Mouse (Mus musculus): ENCODE results near the gene H2-Q1. TPM values are rescaled to one million over a fixed set of nuclear protein-coding genes. Genes with fewer than 3 reads are reported as not detected.
"Not testable (repeated sequence)": the region's sequence is repeated elsewhere in the genome, so short reads cannot be mapped to it uniquely, and the experiment has no call there.

H2-Q1 gene
- not detected in 2 replicates for total RNA-seq (2014; fragmentation: Nextera tagmentation)
- total RNA-seq (2017): not detected in 2 replicates

GRCm38 (mm10) chr17:35320327-35321081 is at the start of gene H2-Q1:
Gene H2-Q1, plus strand, starts transcription at chr17:35320405.
- ATAC-seq (replicated peaks; ENCODE audit: poor library complexity, severe bottlenecking): no peak

- ATAC-seq (replicated peaks; ENCODE audit: poor library complexity, severe bottlenecking): no peak
These were observed 48.0 kb upstream of the H2-Q1 start for GRCm38 (mm10) chr17:35272249-35272648.

GRCm38 (mm10) chr17:35274770-35275169 is 45.4 kb upstream of the H2-Q1 start:
- peak; percentile 81 for ATAC-seq (replicated peaks; ENCODE audit: poor library complexity, severe bottlenecking)

GRCm38 (mm10) chr17:35276304-35276864 is 43.8 kb upstream of the H2-Q1 start:
- ATAC-seq (replicated peaks; ENCODE audit: poor library complexity, severe bottlenecking): no peak

GRCm38 (mm10) chr17:35278049-35278448 is 42.2 kb upstream of the H2-Q1 start:
- ATAC-seq (replicated peaks; ENCODE audit: poor library complexity, severe bottlenecking): no peak

GRCm38 (mm10) chr17:35278957-35279688 is 41.1 kb upstream of the H2-Q1 start:
- ATAC-seq (replicated peaks; ENCODE audit: poor library complexity, severe bottlenecking): no peak

GRCm38 (mm10) chr17:35280276-35280675 is 39.9 kb upstream of the H2-Q1 start:
- ATAC-seq (replicated peaks; ENCODE audit: poor library complexity, severe bottlenecking): no peak

GRCm38 (mm10) chr17:35285431-35285830 is 34.8 kb upstream of the H2-Q1 start:
- no peak for ATAC-seq (replicated peaks; ENCODE audit: poor library complexity, severe bottlenecking)

- peak; percentile 61; the same call in 1 of the 2 replicates for ATAC-seq (replicated peaks; ENCODE audit: poor library complexity, severe bottlenecking)
These were observed 24.4 kb upstream of the H2-Q1 start for GRCm38 (mm10) chr17:35295796-35296195.

GRCm38 (mm10) chr17:35300261-35300945 is 19.8 kb upstream of the H2-Q1 start:
- not testable (repeated sequence) for ATAC-seq (replicated peaks; ENCODE audit: poor library complexity, severe bottlenecking)

GRCm38 (mm10) chr17:35301645-35302258 is 18.5 kb upstream of the H2-Q1 start:
- peak; percentile 72 for ATAC-seq (replicated peaks; ENCODE audit: poor library complexity, severe bottlenecking)

GRCm38 (mm10) chr17:35303271-35303670 is 16.9 kb upstream of the H2-Q1 start:
- no peak for ATAC-seq (replicated peaks; ENCODE audit: poor library complexity, severe bottlenecking)

- ATAC-seq (replicated peaks; ENCODE audit: poor library complexity, severe bottlenecking): no peak
These were observed 16.4 kb upstream of the H2-Q1 start for GRCm38 (mm10) chr17:35303756-35304350.

GRCm38 (mm10) chr17:35304478-35304877 is 15.7 kb upstream of the H2-Q1 start:
- no peak for ATAC-seq (replicated peaks; ENCODE audit: poor library complexity, severe bottlenecking)

GRCm38 (mm10) chr17:35304921-35305320 is 15.3 kb upstream of the H2-Q1 start:
- ATAC-seq (replicated peaks; ENCODE audit: poor library complexity, severe bottlenecking): not testable (repeated sequence)

- ATAC-seq (replicated peaks; ENCODE audit: poor library complexity, severe bottlenecking): no peak
These were observed 1.5 kb upstream of the H2-Q1 start for GRCm38 (mm10) chr17:35318671-35319070.

GRCm38 (mm10) chr17:35325124-35325523 is 4.9 kb downstream of the H2-Q1 start:
- not testable (repeated sequence) for ATAC-seq (replicated peaks; ENCODE audit: poor library complexity, severe bottlenecking)

- not testable (repeated sequence) for ATAC-seq (replicated peaks; ENCODE audit: poor library complexity, severe bottlenecking)
These were observed 5.8 kb downstream of the H2-Q1 start for GRCm38 (mm10) chr17:35326000-35326399.

GRCm38 (mm10) chr17:35329714-35330113 is 9.5 kb downstream of the H2-Q1 start:
- ATAC-seq (replicated peaks; ENCODE audit: poor library complexity, severe bottlenecking): not testable (repeated sequence)

GRCm38 (mm10) chr17:35331546-35331945 is 11.3 kb downstream of the H2-Q1 start:
- ATAC-seq (replicated peaks; ENCODE audit: poor library complexity, severe bottlenecking): not testable (repeated sequence)
